Mouse (Mus musculus) CH12.LX (cell line): Measurements from ENCODE around the gene Sugp1.
"Not testable (repeated sequence)": the region's sequence is repeated elsewhere in the genome, so short reads cannot be mapped to it uniquely, and the experiment has no call there.

Experiments used
- CHD1 ChIP-seq: IDR thresholded peaks from 2 replicates; pipeline ENCODE4 v1.6.1; 2012; ENCODE audit warnings: low read depth, low read length, improper control_type of control experiment, inconsistent platforms
- EP300 ChIP-seq: IDR thresholded peaks from 2 replicates; pipeline ENCODE4 v1.6.1; 2011; ENCODE audit warnings: low read length, improper control_type of control experiment

DNA sequence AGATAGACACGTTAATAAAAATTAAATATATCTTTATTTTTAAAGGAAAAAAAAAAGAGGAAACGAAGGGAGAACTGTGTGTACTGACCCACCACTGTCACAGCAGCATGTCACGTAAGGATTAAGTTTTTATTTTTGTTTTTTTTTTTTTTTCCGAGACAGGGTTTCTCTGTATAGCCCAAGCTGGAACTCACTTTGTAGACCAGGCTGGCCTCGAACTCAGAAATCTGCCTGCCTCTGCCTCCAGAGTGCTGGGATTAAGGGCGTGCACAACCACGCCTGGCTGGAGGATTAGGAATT, 40.8 kb upstream of the Sugp1 start:
- TF ChIP-seq EP300, CHD1: not testable (repeated sequence)
